Mouse (Mus musculus) hindbrain, embryonic 10.5 days (tissue): Measurements from ENCODE around the gene Tnfrsf17. TPM values are rescaled to one million over a fixed set of nuclear protein-coding genes. Genes with fewer than 3 reads are reported as not detected.

ENCODE experiments used
- DNase-seq: peaks from one replicate; pipeline ENCODE4 v3.0.0-alpha.2; 2017; ENCODE audit warnings: low spot score
- H3K27ac ChIP-seq: fragments of 300-500 bp; sonication (generic); 2 replicates; pipeline ENCODE4 v1.5.1; 2016; ENCODE audit warnings: mild to moderate bottlenecking, moderate library complexity
- H3K27me3 ChIP-seq: fragments of 300-500 bp; sonication (generic); 2 replicates; pipeline ENCODE4 v1.6.1; 2016; ENCODE audit warnings: mild to moderate bottlenecking; ENCODE audit not compliant: poor library complexity, insufficient read depth, severe bottlenecking
- H3K36me3 ChIP-seq: fragments of 300-500 bp; sonication (generic); 2 replicates; pipeline ENCODE4 v1.6.1; 2016; ENCODE audit warnings: mild to moderate bottlenecking, moderate library complexity
- H3K4me1 ChIP-seq: fragments of 300-500 bp; sonication (generic); replicated peaks from 2 replicates; pipeline ENCODE4 v1.6.1; 2016; ENCODE audit warnings: mild to moderate bottlenecking
- H3K4me3 ChIP-seq: fragments of 300-500 bp; sonication (generic); 2 replicates; pipeline ENCODE4 v1.5.1; 2016; ENCODE audit warnings: mild to moderate bottlenecking, moderate library complexity
- H3K9me3 ChIP-seq: fragments of 300-500 bp; sonication (generic); 2 replicates; pipeline ENCODE4 v1.6.1; 2016; ENCODE audit warnings: mild to moderate bottlenecking, moderate library complexity
- WGBS: fragments of 180-500 bp; shearing (Covaris S2); methylation state at CpG from one replicate; pipeline ENCODE4 v1.1.7; 2016; 5-methylcytosine and 5-hydroxymethylcytosine counted together
- polyA plus RNA-seq: library from polyadenylated mRNA; unstranded; fragments of >200 nt; fragmentation: Nextera tagmentation; extraction: Ambion mirVana; gene quantifications from 2 replicates; pipeline ENCODE4 v1.2.1, GENCODE M21; 2016

The Tnfrsf17 gene
- polyA plus RNA-seq, 1 experiment from 2014 or later, result not detected

DNA sequence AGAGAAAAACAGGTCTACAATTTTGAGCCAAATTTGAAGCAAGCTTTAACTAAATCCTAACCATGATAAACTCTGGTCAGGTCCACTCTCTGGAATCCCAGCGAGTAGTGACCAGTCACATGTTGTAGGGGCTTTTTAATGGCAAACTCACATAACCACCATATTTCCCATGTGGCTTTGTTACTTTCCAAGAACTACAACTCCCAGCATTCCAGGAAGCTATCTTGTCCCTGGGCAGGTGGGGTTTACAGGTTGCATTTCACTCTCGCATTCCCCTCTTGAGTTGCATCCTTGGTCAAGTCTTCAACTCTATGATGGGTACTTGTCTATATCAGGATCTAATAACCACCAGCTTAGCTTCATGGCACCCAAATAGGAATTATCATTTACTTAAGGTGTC, 8.1 kb upstream of the Tnfrsf17 start:
- Histone ChIP-seq H3K27me3 (no peaks in the 10 kb centered on the region), H3K4me3 (no peak overlapping the region), H3K27ac (no peak overlapping the region), H3K36me3 (no peaks in the 10 kb centered on the region), H3K9me3 (no peaks in the 10 kb centered on the region), H3K4me1 (no peaks in the 10 kb centered on the region)
- no peak for DNase-seq
- 84% methylated on average over 2 of the region's 2 CpGs for WGBS

DNA sequence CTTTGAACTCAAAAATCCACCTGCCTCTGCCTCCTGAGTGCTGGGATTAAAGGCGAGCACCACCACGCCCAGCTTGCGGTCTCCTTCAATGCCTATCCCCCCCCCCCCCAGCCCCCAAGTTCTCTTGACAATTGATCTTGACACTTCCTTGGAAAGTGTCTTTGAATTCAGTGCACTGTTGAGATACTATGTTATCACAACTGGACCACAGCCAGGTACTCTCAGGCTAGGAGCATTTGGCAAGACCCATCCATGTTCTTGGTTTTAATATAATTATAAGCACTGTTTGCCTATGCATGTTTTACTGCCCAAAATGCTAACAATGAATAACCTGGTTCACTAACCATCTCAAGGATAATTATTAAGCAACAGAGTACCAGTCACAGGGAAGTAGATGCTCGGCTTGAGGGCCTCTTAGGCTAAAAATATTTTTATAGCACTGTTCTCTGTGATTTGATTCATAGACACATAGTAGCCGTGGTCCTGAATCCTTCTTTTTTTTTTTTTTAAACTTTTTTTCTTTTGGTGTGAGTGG, 2.2 kb downstream of the Tnfrsf17 start:
- Histone ChIP-seq H3K27me3 (no peaks in the 10 kb centered on the region), H3K36me3 (no peaks in the 10 kb centered on the region), H3K27ac (no peak overlapping the region), H3K9me3 (no peaks in the 10 kb centered on the region), H3K4me1 (0 out of 2 replicates have a peak, but pooled peaks cover 3% of the 10 kb centered on the region), H3K4me3 (no peak overlapping the region)
- WGBS, result 87% methylated on average over 5 of the region's 5 CpGs
- no peak for DNase-seq

DNA sequence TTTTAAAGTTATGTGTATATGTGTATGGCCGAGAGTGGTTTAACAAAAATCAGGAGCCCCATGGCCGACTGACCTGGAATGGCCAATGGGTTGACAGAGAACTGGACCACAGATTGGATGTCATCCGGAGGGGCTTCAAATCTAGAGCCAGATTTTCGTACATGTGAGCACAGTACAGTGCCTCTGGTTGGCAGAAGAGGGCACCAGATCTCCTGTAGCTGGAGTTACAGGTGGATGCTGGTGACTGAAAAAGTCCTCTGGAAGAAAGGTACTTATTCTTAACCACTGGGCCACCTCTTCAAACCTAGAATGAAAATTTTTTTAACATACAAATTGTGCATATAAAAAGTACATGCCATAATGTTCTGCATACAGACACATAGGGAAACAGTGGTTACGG, 3.1 kb downstream of the Tnfrsf17 start:
- WGBS, result 71% methylated on average over 5 of the region's 5 CpGs
- H3K4me1 ChIP-seq, result 0 out of 2 replicates have a peak, but pooled peaks cover 3% of the 10 kb centered on the region
- H3K36me3 ChIP-seq, result no peaks in the 10 kb centered on the region
- DNase-seq, result no peak
- no peaks in the 10 kb centered on the region for H3K9me3 ChIP-seq
- no peak overlapping the region for H3K27ac ChIP-seq
- no peaks in the 10 kb centered on the region for H3K27me3 ChIP-seq
- H3K4me3 ChIP-seq, result no peak overlapping the region

DNA sequence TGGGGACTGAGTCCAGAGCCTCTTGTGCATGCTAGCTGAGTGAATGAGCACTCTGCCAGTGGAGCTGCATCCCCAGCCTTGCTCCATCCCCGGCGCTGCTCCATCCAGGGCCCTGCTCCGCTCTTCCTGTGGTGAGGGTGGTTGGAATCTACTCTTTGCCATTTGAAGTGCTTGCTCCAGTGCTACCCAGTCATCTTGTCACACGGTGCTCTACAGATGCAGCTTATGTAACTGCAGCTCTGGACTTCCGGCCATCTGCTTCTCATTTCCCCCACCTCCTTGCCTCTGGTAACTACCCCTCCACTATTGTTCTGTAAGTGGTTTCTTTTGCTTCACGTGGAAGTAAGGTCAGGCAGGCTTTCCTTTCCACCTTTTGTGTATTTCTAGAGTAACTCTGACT, 3.7 kb downstream of the Tnfrsf17 start:
- Histone ChIP-seq H3K27ac (no peak overlapping the region), H3K36me3 (no peaks in the 10 kb centered on the region), H3K4me3 (no peak overlapping the region), H3K4me1 (peaks cover 8% of the 10 kb centered on the region; the same call in 1 of the 2 replicates), H3K9me3 (no peaks in the 10 kb centered on the region), H3K27me3 (no peaks in the 10 kb centered on the region)
- peak; percentile 22 for DNase-seq
- 65% methylated on average over 6 of the region's 6 CpGs for WGBS

DNA sequence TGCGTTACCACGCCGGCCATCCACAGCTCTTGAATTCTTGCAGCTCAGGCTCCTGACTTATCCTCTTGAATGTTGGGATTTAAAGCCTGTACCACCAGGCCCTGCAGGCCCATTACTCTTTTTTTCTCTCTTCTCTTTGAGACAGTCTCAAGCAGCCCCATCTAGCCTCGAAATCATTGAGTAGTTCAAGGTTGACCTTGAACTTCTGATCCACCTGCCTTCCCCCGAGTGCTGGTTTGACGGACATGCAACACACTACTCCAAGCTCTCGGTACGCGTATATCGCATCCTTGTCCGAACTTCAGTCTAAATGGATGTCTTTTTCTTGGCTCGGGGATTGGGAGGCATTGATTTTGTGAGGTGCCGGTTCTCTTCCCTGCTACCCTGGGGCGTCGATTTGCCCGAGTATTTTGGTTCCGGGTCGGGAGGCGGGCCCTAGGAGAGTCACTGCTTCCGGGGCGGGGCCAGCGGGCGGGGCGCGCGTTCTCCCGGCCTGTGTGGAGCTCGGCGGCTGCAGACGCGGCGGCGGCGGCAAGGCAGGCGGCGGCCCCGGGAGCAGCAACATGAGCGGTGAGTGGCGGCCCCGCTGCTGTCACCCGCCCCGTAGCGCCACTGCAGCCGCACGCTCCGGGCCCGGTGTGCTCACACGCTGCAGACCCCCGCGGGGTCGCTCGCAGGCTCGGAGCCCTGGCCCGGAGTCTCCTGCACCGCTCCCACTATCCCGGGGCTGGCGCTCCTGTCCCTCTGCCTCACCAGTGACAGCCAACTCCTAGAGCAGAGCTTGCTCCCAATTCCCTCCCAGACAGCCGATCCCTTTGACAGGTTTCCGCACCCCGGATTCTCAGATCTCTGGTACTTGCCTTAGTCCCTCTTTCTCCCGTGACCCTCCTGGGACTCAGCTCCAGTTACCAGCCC, 9.1 kb downstream of the Tnfrsf17 start, which contains the start of gene Snx29:
Gene Snx29, plus strand, starts transcription at position 500 of the 915 bp plus-strand sequence.
- peak; percentile 96 for DNase-seq
- H3K36me3 ChIP-seq, result no peaks in the 10 kb centered on the region
- H3K4me1 ChIP-seq, result peaks cover 18% of the 10 kb centered on the region
- H3K27me3 ChIP-seq, result no peaks in the 10 kb centered on the region
- no peaks in the 10 kb centered on the region for H3K9me3 ChIP-seq
- H3K4me3 ChIP-seq, result peak within 1 kb of the TSS; percentile 88
- 5% methylated on average over 61 of the region's 61 CpGs for WGBS
- peak within 1 kb of the TSS; percentile 91 for H3K27ac ChIP-seq

DNA sequence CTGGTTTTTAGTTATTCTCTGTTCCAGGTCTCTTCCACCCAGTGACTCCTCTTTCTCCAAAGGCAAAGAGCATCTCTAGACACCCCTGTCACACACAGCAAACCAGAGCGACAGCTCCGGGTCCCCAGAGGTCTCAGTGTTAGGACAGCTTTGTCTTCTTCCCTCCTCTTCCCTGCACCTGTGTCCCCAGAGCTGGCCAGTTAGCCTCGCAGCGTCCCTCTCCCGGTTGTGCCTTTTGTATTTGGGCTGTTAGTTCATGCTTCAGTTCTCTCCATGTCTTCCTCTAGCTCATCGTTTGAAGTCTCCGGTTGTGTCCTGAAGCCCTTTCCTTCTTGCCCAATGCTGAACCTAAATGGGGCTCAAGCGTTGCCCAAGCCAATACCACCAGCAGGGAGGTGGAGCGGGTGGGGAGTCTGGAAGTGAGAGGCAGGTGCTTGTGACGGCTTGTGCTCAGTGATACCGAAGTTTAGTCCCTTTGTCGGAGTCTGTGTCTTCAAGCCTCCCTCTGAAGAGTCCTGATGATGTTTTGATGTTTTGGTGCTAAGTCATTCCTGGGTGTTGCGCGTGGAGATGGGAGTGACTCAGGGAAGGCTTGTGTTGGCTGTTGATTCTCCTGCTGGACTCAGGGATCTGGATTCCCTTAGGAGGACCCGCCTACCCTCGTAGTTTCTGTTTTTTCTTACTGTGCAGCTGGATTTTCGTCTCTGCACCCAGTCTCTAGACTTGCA, 9.9 kb downstream of the Tnfrsf17 start:
- no peaks in the 10 kb centered on the region for H3K9me3 ChIP-seq
- H3K36me3 ChIP-seq, result no peaks in the 10 kb centered on the region
- H3K27me3 ChIP-seq, result no peaks in the 10 kb centered on the region
- peaks cover 18% of the 10 kb centered on the region for H3K4me1 ChIP-seq
- peak overlapping the region; percentile 91 for H3K27ac ChIP-seq
- 3% methylated on average over 17 of the region's 17 CpGs for WGBS
- DNase-seq, result no peak
- H3K4me3 ChIP-seq, result peak overlapping the region; percentile 88

DNA sequence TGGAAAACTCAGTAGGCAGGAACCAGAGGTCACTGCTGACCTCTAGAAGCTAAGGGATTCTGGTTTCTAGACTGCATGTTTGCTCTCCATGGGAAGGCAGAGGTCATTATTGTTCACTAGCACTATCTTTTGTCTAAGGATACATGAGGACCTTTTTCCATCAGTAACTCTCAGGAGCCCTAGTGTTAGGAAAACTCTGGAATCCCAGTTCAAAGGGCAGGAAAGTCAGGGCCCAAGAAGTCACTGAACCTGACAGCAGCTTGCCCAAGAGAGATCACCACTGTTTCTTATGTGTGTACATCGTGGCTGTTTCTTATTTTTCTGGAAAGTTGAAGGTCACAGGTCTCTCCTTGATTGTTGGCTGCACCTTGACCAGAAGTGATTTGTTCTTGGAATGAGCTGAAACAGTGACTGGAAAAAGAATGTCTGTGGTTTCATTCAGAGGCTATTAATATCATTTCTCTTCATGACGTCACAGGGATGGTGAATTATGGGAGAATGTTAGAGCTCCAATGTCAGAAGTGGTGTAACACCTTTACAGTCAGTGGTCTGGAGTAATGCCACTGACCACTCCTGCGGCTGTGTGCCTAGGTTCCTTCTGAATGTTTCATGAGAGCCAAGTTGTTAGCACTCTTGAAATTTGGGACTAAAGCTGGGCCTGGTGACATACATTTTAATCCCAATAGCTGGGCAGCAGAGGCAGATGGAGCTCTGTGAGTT, 16.6 kb downstream of the Tnfrsf17 start:
- Histone ChIP-seq H3K9me3 (no peaks in the 10 kb centered on the region), H3K4me3 (no peak overlapping the region), H3K36me3 (no peaks in the 10 kb centered on the region), H3K4me1 (no peaks in the 10 kb centered on the region), H3K27me3 (no peaks in the 10 kb centered on the region), H3K27ac (no peak overlapping the region)
- WGBS, result 87% methylated on average over 3 of the region's 3 CpGs
- DNase-seq, result no peak

DNA sequence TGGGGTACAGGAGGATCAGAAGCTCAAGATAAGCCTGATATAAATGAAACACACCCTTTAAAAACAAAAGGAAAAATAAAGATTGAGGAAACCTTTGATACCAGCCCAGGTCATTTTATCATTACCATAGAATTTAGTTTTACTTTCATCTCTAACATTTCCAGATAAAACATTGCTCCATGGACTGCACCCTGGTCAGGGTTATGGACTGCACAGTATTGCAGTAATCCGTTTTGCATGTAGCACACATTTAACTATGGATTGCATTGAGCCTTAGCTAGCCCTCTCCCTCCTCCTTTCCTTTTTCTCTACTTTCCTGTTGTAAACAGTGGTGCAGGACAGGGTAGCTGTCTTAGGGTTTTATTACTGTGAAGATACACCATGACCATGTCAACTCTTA, 17.4 kb downstream of the Tnfrsf17 start:
- Histone ChIP-seq H3K27me3 (no peaks in the 10 kb centered on the region), H3K9me3 (no peaks in the 10 kb centered on the region)
- WGBS, result 83% methylated on average over 1 of the region's 1 CpGs

DNA sequence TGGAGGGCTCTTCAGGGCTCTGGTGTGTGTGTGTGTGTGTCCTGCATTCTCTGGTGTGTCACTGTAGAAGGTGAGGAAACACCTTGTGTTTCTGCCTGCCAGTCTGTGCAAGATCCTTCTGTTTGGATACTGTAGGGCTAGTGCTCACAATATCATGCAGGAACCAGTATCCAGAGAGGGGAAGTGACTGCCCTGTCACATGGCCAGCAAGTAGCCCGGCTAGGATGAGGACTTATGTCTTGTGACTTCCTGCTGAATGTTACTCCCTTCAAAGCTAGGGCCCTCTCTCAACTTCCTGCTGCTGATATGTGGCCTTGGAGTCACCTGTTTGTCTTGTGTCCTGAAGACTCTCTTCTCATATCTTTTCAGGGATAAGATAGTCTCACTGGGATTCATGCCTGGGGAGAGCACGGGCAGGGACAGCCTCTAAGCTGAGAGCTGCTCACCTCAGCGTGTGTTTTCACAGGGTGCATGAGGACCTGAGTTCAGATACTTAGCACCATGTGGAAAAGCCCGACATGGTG, 29.7 kb downstream of the Tnfrsf17 start:
- Histone ChIP-seq H3K4me3 (no peak overlapping the region), H3K27me3 (no peaks in the 10 kb centered on the region), H3K9me3 (no peaks in the 10 kb centered on the region), H3K27ac (no peak overlapping the region), H3K36me3 (no peaks in the 10 kb centered on the region), H3K4me1 (0 out of 2 replicates have a peak, but pooled peaks cover 4% of the 10 kb centered on the region)
- WGBS, result 87% methylated on average over 4 of the region's 4 CpGs
- DNase-seq, result no peak

More for the DNA sequence above, 17.4 kb downstream of the Tnfrsf17 start:
- no peak overlapping the region for H3K27ac ChIP-seq
- DNase-seq, result no peak
- no peak overlapping the region for H3K4me3 ChIP-seq
- no peaks in the 10 kb centered on the region for H3K36me3 ChIP-seq
- no peaks in the 10 kb centered on the region for H3K4me1 ChIP-seq

DNA sequence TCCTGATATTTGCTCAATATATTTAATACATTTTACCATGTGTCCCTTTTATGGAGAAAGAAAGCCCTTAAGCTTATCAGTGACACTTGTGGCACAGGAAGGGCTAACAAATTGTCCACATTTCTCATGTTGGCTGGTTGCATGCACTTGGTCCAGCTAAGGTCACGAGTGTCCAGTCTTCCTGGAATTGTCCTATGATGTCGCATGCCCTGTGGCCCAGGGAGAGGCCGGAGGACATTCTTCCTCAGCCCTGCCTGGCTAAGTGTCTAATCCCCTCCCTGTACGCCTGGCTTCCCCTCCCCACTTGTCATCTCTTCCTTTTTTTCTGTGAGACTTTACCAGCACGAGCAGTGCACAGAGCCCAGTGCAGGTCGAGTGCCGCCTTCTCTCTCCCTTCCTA, 38.3 kb downstream of the Tnfrsf17 start:
- no peak for DNase-seq
- H3K4me1 ChIP-seq, result no peaks in the 10 kb centered on the region
- no peak overlapping the region for H3K4me3 ChIP-seq
- H3K27ac ChIP-seq, result no peak overlapping the region
- peaks cover 14% of the 10 kb centered on the region for H3K36me3 ChIP-seq
- no peaks in the 10 kb centered on the region for H3K9me3 ChIP-seq
- H3K27me3 ChIP-seq, result no peaks in the 10 kb centered on the region
- 80% methylated on average over 7 of the region's 7 CpGs for WGBS

DNA sequence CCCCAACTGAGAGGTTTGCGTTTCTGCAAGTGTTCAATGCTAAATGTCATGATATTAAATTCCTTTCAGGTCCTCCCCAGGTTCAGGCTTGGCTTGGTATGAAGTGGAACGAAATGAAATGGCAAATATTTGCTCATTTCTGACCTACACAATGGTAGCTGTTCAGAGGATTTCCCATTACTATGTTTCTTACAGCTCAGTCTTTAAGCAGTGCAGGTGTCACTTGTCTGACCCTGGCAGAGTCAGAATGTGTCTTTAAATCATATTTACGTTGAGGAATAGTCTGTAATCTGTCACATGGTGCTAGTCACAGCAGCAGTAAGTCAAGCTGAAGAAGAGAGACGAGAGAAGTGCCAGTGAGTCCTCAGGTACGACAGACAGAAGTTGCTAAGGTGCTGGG, 45.6 kb downstream of the Tnfrsf17 start:
- DNase-seq, result no peak
- WGBS, result 80% methylated on average over 5 of the region's 5 CpGs

DNA sequence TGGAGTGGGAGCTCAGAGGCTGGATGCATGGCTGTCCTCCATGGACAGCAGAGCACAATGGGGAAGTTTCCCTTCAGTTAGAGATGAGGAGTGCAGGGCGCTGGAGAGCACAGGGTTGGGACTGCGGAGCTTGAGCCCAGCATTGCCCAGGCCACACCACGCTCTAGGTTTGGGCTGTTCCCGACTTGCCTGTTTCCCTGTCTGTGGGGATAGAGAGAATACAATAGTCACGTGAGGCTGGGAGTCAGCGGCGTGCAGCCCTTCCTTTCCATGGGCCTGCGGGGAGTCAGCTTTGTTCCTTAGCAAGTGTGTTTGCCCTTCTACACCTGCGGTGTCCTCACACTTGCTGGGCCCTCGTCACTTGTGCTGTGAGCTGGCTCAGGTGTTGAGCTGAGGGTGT, 46.3 kb downstream of the Tnfrsf17 start:
- Histone ChIP-seq H3K36me3 (no peaks in the 10 kb centered on the region), H3K27me3 (no peaks in the 10 kb centered on the region), H3K27ac (no peak overlapping the region), H3K4me1 (peaks cover 6% of the 10 kb centered on the region), H3K4me3 (no peak overlapping the region), H3K9me3 (no peaks in the 10 kb centered on the region)
- no peak for DNase-seq
- WGBS, result 16% methylated on average over 10 of the region's 10 CpGs

More for the DNA sequence above, 45.6 kb downstream of the Tnfrsf17 start:
- H3K27ac ChIP-seq, result no peak overlapping the region
- H3K4me1 ChIP-seq, result peaks cover 6% of the 10 kb centered on the region
- no peaks in the 10 kb centered on the region for H3K27me3 ChIP-seq
- H3K9me3 ChIP-seq, result no peaks in the 10 kb centered on the region
- H3K36me3 ChIP-seq, result no peaks in the 10 kb centered on the region
- H3K4me3 ChIP-seq, result no peak overlapping the region
